Mouse (Mus musculus) lung, embryonic 16.5 days (tissue): ENCODE measurements around the gene Olfr1115. TPM values are rescaled to one million over a fixed set of nuclear protein-coding genes. Genes with fewer than 3 reads are reported as not detected.
"Not testable (repeated sequence)": the region's sequence is repeated elsewhere in the genome, so short reads cannot be mapped to it uniquely, and the experiment has no call there.

ENCODE experiments used
- ATAC-seq: fragments of 200-750 bp; cut with Nextera tagmentation; 2 replicates; pipeline ENCODE4 v1.8.0; 2017; ENCODE audit warnings: low read depth, mild to moderate bottlenecking, moderate library complexity
- H3K27ac ChIP-seq: fragments of 300-500 bp; sonication (generic); 2 replicates; pipeline ENCODE4 v1.5.1; 2014; ENCODE audit warnings: mild to moderate bottlenecking, control low read depth, low read length
- H3K27me3 ChIP-seq: fragments of 300-500 bp; sonication (generic); 2 replicates; pipeline ENCODE4 v1.6.1; 2014; ENCODE audit warnings: low read depth, low read length, mixed read lengths; ENCODE audit not compliant: control insufficient read depth, insufficient read depth
- H3K36me3 ChIP-seq: fragments of 300-500 bp; sonication (generic); 2 replicates; pipeline ENCODE4 v1.6.1; 2014; ENCODE audit warnings: low read length; ENCODE audit not compliant: control insufficient read depth, insufficient read depth
- H3K4me1 ChIP-seq: fragments of 300-500 bp; sonication (generic); replicated peaks from 2 replicates; pipeline ENCODE4 v1.6.1; 2014; ENCODE audit warnings: low read length, mixed read lengths; ENCODE audit not compliant: control insufficient read depth, insufficient read depth
- H3K4me2 ChIP-seq: fragments of 300-500 bp; sonication (generic); 2 replicates; pipeline ENCODE4 v1.6.1; 2014; ENCODE audit warnings: low read depth, low read length, control low read depth
- H3K4me3 ChIP-seq: fragments of 300-500 bp; sonication (generic); 2 replicates; pipeline ENCODE4 v1.5.1; 2014; ENCODE audit warnings: mild to moderate bottlenecking, low read length, control low read depth
- H3K9ac ChIP-seq: fragments of 300-500 bp; sonication (generic); 2 replicates; pipeline ENCODE4 v1.6.1; 2014; ENCODE audit warnings: low read length, control low read depth
- H3K9me3 ChIP-seq: fragments of 300-500 bp; sonication (generic); 2 replicates; pipeline ENCODE4 v1.6.1; 2016; ENCODE audit warnings: low read length; ENCODE audit not compliant: control insufficient read depth
- WGBS: fragments of 180-500 bp; shearing (Covaris S2); extraction: QIAGEN DNeasy Blood & Tissue Kit; methylation state at CpG from one replicate; pipeline ENCODE4 v1.1.7; 2014; 5-methylcytosine and 5-hydroxymethylcytosine counted together
- microRNA-seq: library from miRNA; unstranded; fragments of <30 nt; microRNA quantifications from one replicate; pipeline ENCODE4, GENCODE M21; 2016
- polyA plus RNA-seq: library from polyadenylated mRNA; unstranded; fragments of >200 nt; fragmentation: Nextera tagmentation; extraction: Ambion mirVana; gene quantifications from 2 replicates; pipeline ENCODE4 v1.2.1, GENCODE M21; 2015

Gene Olfr1115
- polyA plus RNA-seq: not detected in 2 replicates

DNA sequence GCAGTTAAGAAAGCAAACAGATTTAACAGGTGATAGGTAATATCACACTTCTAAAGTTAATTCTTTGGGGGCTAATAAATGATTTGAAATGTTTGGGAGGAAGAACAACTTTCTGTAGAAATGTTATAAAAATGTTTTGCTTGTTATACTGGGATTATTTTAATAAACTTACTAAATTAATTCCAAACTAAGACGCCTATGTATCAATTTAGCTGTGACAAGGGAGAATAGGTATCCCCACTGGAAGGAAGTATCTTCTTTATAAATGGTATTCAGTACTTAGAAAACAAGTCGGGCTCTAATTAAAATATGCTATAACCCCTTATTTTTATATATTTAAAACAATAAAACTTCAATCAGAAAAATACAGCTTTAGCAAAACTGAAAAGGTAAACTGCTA is at the start of gene Olfr1115:
Gene Olfr1115, plus strand, starts transcription at position 301 of the 400 bp plus-strand sequence.
- Histone ChIP-seq H3K4me2 (no peak within 1 kb of the TSS), H3K27me3 (no peaks in the 10 kb centered on the region), H3K36me3 (no peaks in the 10 kb centered on the region), H3K27ac (no peak within 1 kb of the TSS), H3K9me3 (no peaks in the 10 kb centered on the region), H3K4me3 (no peak within 1 kb of the TSS), H3K4me1 (no peaks in the 10 kb centered on the region), H3K9ac (no peak within 1 kb of the TSS)
- ATAC-seq: no peak
- 77% methylated on average over 2 of the region's 2 CpGs for WGBS

DNA sequence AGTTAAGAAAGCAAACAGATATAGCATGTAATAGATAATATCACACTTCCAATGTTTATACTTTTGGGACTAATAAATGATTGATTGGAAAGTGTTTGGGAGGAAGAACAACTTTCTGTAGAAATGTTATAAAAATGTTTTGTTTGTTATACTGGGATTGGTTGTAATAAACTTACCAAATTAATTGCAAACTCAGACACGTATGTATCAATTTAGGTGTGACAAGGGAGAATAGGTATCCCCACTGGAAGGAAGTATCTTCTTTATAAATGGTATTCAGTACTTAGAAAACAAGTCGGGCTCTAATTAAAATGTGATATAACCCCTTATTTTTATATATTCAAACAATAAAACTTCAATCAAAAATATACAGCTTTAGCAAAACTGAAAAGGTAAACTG is 39.1 kb upstream of the Olfr1115 start, which contains the start of gene Olfr1113:
Gene Olfr1113, plus strand, starts transcription at position 301 of the 400 bp plus-strand sequence.
- Histone ChIP-seq H3K4me3 (no peak within 1 kb of the TSS), H3K4me2 (no peak within 1 kb of the TSS), H3K9me3 (no peaks in the 10 kb centered on the region), H3K4me1 (no peaks in the 10 kb centered on the region), H3K27me3 (no peaks in the 10 kb centered on the region), H3K9ac (no peak within 1 kb of the TSS), H3K27ac (no peak within 1 kb of the TSS), H3K36me3 (no peaks in the 10 kb centered on the region)
- no peak for ATAC-seq
- 75% methylated on average over 2 of the region's 2 CpGs for WGBS

DNA sequence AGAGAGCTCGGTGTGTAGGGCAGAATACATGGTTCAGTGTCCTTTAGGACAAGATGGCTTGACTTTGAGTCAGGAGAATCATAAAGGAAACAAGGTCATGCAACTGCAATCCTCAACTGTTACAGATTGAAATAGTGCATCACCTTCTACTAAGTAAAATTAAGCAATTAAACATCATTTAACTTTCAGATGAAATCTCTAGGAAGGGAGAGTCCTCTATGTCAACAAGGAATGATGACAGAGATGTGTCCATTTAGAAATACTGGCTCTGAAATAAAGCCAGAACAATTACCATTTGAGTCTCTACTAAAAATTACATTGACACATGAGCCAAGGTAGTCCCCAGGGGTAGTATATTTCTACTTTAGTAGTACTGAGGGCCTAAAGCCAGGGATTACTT is 19.4 kb downstream of the Olfr1115 start, which contains the start of gene Olfr1116:
Gene Olfr1116, plus strand, starts transcription at position 301 of the 400 bp plus-strand sequence.
- H3K27ac ChIP-seq: no peak within 1 kb of the TSS
- ATAC-seq: no peak
- 75% methylated on average over 1 of the region's 1 CpGs for WGBS
- no peaks in the 10 kb centered on the region for H3K4me1 ChIP-seq
- no peaks in the 10 kb centered on the region for H3K27me3 ChIP-seq
- H3K4me3 ChIP-seq: no peak within 1 kb of the TSS
- no peak within 1 kb of the TSS for H3K4me2 ChIP-seq
- no peaks in the 10 kb centered on the region for H3K36me3 ChIP-seq
- no peak within 1 kb of the TSS for H3K9ac ChIP-seq
- H3K9me3 ChIP-seq: no peaks in the 10 kb centered on the region

DNA sequence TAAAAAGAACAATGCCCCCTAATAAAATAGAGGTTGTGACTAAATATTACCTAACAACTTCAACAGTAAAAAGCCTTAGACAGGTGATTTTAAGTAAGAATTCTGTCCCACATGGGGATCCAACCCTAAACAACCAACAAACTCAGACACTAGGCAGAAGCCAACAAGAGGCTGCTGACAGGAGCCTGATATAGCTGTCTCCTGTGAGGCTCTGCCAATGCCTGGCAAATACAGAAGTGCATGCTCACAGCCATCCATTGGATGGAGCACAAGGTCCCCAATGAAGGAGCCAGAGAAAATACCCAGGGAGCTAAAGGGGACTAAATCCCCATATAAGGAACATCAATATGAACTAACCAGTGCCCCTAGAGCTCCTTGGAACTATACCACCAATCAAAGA is 46.2 kb downstream of the Olfr1115 start:
- not testable (repeated sequence) for H3K4me1 ChIP-seq, H3K9ac ChIP-seq, H3K27ac ChIP-seq, H3K27me3 ChIP-seq, ATAC-seq, H3K9me3 ChIP-seq, H3K4me3 ChIP-seq, H3K36me3 ChIP-seq, H3K4me2 ChIP-seq

Small RNA genes lying within 50 kb of the gene (microRNA-seq; reads per million reads assigned to microRNA genes)
- gene Gm27438: not detected

Other genes with a start within 250 kb of the Olfr1115 start
- gene Olfr1102, start 249.6 kb upstream of the Olfr1115 start, polyA plus RNA-seq: not detected in 2 replicates
- not detected in 2 replicates for gene Olfr1104, start 220.9 kb upstream of the Olfr1115 start, polyA plus RNA-seq
- gene Olfr1105, start 211.5 kb upstream of the Olfr1115 start, polyA plus RNA-seq: not detected in 2 replicates
- gene Olfr1106, start 195.7 kb upstream of the Olfr1115 start, polyA plus RNA-seq: not detected in 2 replicates
- gene Olfr1107, start 172.2 kb upstream of the Olfr1115 start, polyA plus RNA-seq: not detected in 2 replicates
- gene Olfr1109, start 152.0 kb upstream of the Olfr1115 start, polyA plus RNA-seq: not detected in 2 replicates
- gene Olfr259, start 133.4 kb upstream of the Olfr1115 start, polyA plus RNA-seq: not detected in 2 replicates
- gene Olfr1110, start 107.7 kb upstream of the Olfr1115 start, polyA plus RNA-seq: not detected in 2 replicates
- not detected in 2 replicates for gene Olfr1111, start 95.4 kb upstream of the Olfr1115 start, polyA plus RNA-seq
- not detected in 2 replicates for gene Olfr1112, start 60.2 kb upstream of the Olfr1115 start, polyA plus RNA-seq
- not detected in 2 replicates for gene Olfr1113, start 39.0 kb upstream of the Olfr1115 start, polyA plus RNA-seq
- not detected in 2 replicates for gene Olfr1116, start 19.5 kb downstream of the Olfr1115 start, polyA plus RNA-seq
- not detected in 2 replicates for gene Olfr1118, start 59.6 kb downstream of the Olfr1115 start, polyA plus RNA-seq
- not detected in 2 replicates for gene Olfr1120, start 106.8 kb downstream of the Olfr1115 start, polyA plus RNA-seq
- gene Olfr1121, start 121.9 kb downstream of the Olfr1115 start, polyA plus RNA-seq: not detected in 2 replicates
- not detected in 2 replicates for gene Olfr1122, start 137.8 kb downstream of the Olfr1115 start, polyA plus RNA-seq
- not detected in 2 replicates for gene Olfr1123, start 168.6 kb downstream of the Olfr1115 start, polyA plus RNA-seq
- gene Olfr1124, start 182.3 kb downstream of the Olfr1115 start, polyA plus RNA-seq: 0.06 TPM in 1 of 2 replicates, not detected in the other
- not detected in 2 replicates for gene Olfr1126, start 205.9 kb downstream of the Olfr1115 start, polyA plus RNA-seq
- gene Pramel7, start 249.1 kb downstream of the Olfr1115 start, polyA plus RNA-seq: not detected in 2 replicates